Mouse (Mus musculus) CD8-positive naive resting alpha-beta T cell, adult 2 months (primary cell): ENCODE results near the gene Gm49630.
"Not testable (repeated sequence)": the region's sequence is repeated elsewhere in the genome, so short reads cannot be mapped to it uniquely, and the experiment has no call there.

Experiments
- DNase-seq, 2 experiments: peaks; one replicate each; pipeline ENCODE4 v3.0.0; 2022; ENCODE audit warnings: low read depth in 2 of 2, low spot score in 2 of 2

Gm49630 gene

DNA sequence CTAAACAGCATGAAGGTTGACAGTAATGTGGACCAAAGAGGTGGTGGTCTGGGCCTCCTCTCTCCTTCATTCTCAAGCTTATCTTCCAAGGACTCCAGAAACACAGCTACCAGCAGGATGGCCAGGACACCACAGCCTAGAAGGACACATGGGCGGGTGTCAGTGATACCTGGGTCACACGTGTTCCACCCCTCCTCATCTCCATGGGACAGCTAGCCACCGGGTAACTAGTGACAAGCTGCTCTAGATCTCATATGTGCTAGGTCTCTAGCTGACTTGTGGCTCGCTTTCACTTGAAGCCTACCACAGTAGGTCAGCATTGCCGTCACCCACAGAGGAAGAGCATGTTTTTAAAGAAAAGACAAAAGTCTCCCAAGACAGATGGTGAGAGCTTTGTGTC is at the start of gene Gm49630:
Gm49630 (minus strand) TSS at position 101 of the 400 bp plus-strand sequence.
- DNase-seq, result not testable (repeated sequence)

DNA sequence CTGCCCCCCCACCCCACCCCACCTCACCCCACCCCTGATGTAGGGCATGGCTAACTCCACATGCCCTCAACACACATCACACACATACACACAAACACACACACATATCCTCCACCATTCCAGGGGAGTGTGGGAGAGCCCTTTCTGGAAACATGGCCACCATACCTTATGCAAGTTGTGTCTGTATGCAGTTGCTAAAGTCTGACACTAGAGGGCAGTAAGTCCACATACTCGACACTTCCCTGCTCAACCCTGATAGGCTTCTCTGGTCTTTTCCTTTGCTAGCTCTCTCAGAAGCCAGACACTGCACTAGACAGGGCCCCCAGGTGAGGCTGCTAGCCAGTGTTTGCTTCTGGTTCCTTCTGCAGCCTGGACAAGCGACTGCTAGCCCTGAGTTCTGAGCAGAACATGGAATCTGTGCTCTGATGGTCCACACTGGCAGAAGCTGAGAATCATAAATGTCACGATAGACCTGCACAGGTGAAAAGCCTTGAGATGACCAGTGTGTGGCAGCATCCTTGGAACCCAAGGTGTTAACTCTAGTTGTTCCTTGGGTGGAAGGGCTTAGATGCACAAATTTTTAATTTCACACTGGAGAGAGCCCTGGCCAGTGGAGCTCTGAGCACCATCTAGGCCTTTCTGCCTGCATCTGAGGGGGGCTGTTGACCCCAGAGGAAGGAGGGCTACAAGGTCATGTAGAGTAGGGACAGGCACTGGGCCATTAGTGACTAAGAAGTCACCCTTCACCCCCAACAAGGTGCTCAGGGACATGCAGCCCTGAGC is 48.6 kb upstream of the Gm49630 start:
- DNase-seq, result not testable (repeated sequence)

DNA sequence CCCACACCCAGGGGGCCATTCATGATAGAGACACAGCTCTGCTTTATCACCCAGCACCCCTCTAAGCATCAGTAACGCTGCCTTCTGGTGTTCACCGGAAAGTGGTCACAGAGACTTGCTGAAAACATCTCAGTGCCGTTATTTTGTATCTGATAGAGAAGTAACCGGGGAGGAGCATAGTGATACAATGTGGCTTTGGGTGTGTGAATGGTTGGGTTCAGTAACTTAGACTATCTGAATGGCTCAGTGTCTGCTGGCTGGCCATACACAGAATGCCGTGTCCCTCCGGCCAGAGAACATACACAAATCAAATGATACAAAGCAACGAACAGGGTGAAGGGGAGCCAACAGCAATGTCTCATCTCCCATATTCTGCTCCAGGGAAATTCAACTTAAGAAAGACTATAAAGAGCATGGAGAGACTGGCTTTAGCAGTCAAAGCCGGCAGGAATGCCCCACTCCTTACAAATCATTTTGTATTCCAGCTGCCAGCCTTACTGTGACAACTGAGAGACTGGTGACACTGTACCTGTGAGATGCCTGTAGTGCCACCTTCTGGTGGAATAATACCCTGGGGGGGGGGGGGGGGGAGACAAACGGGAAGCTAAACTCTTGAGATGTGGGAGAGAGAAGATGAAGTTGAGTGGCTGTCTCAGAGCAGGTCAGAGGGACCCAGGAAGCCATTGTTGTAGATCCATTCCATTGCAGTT is 43.0 kb upstream of the Gm49630 start:
- DNase-seq, result not testable (repeated sequence)

DNA sequence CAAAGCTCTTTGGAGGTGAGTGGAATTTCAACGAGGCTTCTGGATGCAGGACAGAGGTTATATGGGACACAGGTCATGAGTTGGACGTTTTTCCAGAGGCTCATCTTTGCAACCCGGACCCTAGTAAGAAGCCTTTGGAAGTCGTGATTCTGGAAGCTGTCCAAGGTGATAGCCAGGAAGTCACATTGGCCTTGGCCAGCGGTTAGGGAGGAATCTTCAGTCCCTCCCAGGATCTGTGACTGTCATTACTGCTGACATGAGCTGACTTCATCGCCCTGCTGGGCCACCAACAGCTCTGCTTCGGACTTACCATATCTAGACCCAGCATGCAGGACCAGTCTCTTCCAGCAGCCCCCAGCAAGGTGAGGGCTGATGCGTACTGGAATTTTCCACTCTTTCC is 41.6 kb upstream of the Gm49630 start:
- DNase-seq, result not testable (repeated sequence)

DNA sequence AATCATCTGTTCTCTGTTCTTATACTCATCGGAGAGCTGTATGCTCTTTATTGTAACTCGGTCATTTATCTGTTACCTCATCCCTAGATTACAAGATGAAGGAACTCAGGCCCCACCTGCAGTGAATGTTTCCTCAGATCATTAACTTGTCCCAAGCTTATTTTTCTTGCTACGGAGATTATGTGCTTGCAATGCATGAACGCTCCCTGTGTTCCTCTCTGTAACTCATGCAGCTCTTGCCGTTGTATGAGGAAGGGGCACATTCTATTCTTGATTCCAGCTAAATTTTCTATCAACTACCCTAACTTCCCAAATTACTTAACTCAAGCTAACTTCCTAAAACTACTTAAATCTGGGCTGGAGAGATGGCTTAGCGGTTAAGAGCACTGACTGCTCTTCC is 28.0 kb upstream of the Gm49630 start:
- not testable (repeated sequence) for DNase-seq

DNA sequence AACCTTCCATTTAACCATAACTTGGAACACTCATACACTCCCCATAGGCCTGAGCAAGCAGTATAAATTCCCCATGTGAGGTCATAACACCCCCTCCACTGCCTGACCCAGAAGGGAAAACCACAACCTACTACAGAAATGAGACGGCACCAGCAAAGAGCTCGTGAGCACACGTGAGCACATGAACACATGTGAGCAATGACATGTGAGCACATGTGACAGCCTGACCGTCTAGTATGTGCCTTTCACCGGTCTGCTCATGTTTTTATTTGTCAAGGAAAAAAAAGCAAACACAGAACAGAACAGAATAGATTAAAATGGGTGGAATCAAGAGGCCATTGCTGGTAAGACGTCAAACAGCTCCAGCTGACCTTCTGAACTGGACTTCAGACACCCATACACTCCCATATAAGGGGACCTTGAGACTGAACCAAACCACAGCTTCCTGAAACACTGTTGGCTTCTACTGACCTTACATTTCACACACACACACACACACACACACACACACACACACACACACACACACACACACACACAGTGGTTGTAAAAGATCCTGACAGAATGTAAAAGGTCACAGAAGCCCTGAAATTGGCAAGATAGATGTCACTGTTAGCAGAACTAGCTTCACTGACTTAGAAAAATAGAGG is 26.5 kb upstream of the Gm49630 start:
- DNase-seq, result not testable (repeated sequence)

DNA sequence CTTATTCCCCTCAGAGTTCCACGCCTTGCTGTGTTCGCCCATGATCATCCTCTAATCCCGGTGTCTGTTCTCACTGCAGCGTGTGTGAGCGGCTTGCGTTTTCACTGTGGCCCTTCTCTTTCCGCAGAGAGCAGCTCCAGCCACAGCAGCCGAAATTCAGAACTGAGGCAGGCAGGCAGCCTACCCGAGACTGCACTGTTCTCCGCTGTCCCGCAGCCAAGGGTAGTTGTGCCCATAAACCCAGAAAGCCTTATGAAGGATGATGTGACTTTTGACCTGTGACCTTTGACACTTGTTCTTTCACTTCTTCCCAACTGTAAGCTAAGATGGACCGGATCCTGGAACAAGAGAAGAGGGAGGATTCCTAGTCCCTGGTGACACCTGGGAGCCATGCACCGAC is 25.3 kb upstream of the Gm49630 start:
- not testable (repeated sequence) for DNase-seq

DNA sequence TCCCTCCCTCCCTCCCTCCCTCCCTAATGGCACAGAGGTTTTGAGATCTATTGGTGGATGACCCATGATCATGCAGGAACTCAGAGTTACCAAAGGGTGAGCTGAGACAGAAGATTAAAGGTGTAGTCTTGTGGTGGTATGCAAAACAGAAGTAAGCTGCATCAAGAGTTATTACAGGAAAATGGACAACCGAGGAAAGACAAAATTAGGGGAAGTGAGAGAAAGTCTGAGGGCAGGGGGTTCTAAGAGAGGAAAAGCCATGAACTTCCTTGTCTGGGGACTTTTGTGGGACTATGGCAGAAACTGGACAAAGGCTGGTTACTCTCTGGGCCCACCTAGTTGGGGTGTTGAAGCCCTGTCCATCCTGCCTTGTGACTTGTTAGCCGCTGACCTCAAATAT is 24.5 kb upstream of the Gm49630 start:
- not testable (repeated sequence) for DNase-seq

DNA sequence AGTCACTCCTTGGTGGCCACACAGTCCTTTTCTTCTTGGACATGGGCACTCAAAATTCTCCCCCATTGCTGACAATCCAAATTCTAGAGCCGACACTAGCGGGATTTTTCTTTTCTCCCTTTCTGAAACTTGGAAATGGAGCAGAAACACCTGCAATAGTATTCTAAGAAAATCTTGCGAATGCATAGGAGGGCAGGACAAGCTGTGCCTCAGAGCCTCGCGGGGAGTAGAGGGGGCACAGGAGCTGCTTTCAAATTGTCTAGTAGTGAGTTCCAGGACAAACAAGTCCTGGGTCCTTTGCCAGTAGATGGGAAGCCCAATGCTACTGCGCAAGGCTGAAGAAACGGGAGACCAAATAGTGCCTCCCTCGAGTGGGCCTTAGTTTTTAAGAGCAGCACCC is 23.9 kb upstream of the Gm49630 start:
- DNase-seq, result not testable (repeated sequence)

DNA sequence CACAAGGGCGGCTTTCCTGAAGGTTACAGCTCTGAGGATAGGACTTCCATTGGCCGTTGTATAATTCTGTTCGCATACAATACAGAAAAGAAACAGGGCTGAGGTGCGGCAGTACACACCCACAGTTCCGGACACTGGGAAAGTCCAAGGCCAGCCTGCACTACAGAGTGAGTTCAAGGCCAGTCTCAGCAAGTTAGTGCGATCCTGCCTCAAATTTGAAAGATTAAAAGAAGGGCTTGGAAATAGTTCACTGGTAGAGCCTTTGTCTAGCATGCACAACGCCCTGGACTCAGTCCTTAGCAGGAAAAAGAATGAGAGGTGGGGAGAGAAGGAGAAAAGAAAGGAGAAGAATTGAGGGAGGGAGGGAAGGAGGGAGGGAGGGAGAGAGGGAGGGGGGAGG is 23.3 kb upstream of the Gm49630 start:
- not testable (repeated sequence) for DNase-seq

DNA sequence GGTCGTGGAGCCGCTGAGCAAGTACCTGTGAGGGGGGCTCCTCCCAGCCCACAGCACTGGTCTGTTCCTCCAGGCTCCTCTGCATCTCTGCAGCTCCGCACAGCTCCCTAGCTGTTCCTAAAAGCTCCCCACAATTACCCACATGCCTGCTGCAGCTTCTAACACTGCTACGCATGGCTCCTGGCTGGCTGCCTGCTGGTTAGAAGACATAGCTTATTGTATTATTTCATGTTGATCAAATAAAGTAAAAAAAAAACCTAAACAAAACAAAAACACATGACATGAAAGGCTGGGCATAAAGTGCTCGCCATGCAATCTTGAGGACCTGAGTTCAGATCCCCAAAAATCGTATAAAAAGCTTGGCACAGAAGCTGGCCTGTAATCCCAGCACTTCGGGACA is 18.1 kb upstream of the Gm49630 start:
- DNase-seq, result not testable (repeated sequence)

DNA sequence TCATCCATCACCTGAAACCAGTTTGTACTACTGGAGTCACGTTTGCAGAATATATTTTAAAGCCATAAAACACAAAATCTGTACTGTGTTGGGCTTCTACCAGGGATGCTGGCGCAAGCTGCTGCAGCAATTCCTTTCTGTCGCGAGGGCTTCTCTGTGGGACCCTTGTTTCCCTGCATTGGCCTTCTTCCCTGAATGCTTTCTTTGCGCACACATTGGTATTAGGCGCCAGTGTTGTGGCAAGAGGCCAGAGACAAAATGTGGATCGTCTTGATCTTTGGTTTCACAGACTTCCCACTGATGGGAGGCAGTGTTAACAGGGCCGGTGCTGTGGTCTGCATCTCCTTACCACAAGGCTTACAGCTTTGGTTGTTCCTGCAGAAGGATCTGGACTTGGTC is 17.2 kb upstream of the Gm49630 start:
- DNase-seq, result not testable (repeated sequence)

DNA sequence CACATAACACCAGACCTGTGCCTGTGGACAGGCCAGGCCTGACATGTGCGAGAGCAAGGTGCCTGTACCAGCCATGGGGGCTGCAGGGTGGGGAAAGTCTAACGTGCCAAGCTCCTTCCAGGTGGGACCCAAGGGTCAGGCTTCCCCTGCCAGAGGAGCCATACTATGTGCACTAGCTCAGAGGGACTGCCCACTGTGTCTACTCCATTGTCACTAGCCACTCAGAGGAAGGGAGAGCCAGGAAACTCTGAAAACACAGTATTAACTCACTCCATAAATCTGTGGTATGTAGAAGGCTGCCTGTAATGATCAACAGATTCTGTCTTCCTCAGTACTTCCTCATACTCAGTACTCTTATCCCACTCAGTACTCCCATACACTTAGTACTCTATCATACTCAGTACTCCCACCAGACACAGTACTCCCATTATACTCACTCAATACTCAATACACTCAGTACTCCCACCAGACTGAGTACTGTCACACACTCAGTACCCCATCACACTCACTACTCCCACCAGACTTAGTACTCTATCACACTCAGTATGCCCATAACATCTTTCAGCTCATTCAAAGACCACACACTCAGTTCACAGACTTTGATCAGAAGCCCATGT is 16.7 kb upstream of the Gm49630 start:
- DNase-seq, result not testable (repeated sequence)

DNA sequence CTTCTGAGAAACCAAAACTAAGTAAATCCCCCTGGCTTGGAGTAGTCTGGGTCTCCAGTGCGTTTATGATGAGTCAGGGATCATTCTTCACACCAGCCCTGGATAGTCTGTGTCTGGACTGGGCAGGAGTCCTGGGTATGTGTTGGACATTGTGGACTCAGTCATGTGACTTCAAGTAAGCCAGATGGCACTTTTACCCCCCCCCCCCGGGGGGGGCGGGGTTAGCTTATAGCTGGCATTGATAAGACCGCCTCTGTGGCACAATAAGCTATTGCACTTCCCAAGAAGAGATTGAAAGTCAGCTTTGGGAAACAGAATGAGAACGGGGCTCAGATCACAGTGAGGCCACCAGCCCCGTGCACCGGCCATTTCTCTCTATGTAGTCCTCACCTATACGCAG is 14.2 kb upstream of the Gm49630 start:
- DNase-seq, result not testable (repeated sequence)

DNA sequence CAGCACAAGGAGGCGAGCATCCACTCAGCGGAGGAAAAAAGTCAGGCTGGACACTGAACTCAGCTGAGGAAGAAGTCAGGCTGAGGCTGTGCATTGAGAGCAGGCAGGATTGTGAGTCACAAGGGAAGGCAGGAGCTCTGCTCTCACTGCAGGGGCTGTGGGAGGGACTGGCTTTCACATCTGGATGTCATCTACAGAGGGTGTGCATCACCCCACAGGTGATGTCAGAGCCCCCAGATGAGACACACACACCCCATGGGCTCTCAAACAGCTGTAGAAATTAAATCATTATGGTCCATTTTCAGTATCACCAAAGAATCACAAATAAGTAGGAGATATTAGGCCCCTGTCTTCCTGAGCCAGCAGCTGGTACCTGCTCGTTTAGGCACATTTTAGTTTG is 13.6 kb upstream of the Gm49630 start, which contains the start of gene Unc93a2:
Unc93a2 (minus strand) TSS at position 101 of the 400 bp plus-strand sequence.
- DNase-seq, result not testable (repeated sequence)

DNA sequence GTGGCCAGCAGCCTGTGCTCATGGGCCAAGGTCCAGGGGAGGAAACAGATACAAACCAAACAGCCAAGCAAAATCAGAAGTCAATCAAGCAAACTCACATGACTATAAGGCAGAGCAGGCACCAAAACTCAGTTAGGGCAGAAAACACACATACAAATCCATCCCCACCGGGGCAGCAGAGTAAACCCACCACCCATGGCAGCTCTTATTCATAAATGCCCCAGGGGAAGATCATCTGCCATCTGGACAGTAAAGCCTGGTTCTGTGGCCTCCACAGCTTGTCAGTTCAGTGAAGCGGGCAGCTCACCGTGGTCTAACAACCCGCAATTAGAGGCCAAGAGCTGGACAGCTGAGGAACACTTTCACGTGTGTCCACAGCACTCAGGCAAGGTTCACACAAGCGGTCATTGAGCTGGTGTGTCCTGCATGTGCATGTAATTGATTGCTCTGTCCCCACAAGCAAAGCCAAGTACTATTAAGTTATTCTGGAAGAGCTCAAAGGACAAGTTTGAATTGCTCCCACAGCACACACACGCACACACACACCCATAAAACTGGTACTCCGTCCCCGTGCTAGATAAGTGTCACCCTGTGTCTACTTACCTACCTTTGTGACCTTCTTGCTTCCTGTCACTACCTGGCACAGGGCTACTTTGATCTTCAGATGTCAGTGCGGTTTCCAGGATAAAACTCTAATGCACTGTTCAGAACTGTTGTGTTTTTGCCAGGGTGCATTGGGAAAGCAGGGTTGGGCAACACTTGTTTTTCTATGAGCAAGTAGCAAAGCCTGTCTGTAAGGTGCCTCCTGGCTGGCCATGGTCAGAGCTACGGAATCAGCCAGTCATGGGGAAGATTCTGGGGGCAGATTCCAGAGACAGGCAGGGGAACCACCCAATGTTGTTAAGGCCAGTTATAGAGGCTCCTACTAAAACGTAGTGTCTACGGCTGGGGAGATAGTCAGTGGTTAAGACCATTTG is 11.7 kb upstream of the Gm49630 start:
- not testable (repeated sequence) for DNase-seq

DNA sequence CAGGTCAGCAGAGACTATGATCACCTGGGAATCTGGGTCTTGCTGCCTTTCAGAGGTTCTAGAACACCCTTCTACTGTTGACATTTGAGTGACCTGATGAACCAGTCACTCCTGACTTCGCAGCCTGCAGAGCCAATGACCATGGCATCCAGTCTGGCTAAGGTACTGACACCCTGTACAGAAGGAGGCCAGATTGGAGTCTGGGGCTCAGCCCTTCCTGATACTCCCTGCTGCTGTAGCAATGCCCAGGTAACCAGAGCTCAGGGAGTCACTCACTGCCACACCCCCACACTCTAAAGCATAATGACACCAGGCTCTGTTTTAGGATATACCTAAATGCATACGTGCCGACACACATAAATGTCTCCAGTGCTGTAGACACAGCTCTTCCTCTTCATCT is 10.9 kb upstream of the Gm49630 start:
- DNase-seq, result not testable (repeated sequence)

DNA sequence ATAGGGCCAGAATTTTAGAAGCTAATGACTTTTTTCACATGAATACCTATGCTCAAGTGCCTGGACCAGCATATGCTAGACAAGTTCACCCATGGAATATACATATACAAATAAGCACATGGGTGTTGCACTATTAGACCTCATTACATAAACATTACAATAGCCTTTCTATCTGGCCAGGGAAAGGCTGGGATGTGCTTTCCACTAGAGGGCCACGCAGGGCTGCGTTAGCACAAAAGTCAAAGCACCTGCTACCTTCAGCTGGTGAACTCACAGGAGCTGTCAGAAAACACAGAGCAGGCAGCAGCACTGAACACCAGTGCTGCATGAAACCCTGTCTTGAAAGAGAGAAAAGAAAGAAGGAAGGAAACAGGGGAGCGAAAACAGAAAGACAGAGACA is 6.1 kb upstream of the Gm49630 start:
- not testable (repeated sequence) for DNase-seq

DNA sequence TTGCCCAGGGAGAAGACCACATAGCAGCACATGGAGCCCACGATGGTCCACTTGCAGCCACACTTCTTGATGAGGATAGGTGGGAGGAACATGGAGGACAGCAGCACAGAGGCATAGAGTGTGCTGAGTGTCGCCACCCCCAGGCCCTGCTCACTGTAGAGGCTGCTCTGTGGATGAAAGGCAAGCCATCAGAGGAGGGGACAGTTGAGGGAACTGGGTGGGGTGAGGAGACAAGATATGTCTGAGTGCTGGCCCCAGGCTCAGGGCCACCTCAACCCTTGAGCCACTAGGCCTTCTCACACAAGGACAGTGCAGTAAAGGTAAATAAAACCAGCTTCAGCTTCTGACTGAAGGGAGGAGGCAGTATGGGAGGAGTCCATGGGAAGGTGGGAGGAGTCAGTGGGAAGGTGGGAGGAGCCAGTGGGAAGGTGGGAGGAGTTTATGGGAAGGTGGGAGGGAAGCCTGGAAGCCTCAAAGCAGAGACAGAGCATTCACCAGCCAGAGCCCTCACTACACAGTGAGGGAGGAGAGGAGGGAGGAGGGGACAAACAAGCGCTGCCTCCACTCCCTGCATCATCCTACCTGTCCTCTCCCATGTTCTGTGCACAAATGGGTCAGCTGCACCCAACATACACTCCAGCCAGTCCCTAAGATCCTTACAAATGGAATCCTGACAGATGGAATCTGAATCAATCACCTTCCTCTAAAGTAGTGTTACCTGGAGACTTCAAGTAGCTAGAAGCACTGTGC is 5.3 kb upstream of the Gm49630 start:
- DNase-seq, result not testable (repeated sequence)
